Mouse (Mus musculus) E14TG2a.4 (cell line): ENCODE data around the gene Ift74.

Experiments
- CTCF ChIP-seq: conservative IDR thresholded peaks from 2 replicates; pipeline ENCODE4 v1.5.1; 2014; ENCODE audit warnings: low read length
- NANOG ChIP-seq: IDR thresholded peaks from 2 replicates; pipeline ENCODE4 v1.6.1; 2014; ENCODE audit warnings: borderline replicate concordance, low read length, mixed read lengths
- POU5F1 ChIP-seq: IDR thresholded peaks from 2 replicates; pipeline ENCODE4 v1.6.1; 2014; ENCODE audit warnings: low read length, borderline replicate concordance

DNA sequence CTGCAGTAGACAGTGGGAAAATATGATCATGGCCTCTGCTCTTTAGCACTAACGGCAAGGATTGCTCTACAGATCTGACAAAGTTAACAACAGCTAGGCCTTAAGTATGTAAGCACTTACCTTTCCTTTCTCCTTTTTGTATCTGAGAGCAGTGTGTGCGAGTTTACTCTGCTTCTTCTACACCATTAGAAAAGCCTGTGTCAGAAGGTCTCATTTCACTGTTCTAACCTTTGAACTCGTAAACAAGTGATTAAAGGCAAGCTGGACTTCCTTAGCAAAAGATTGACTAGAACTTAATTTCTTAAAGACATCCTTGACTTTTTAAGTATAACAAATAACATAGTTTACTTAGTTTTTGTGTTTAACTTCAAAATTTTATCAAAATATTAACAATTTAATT lies 35.6 kb downstream of the Ift74 start, which contains the start of gene Lrrc19:
- no peak for TF ChIP-seq CTCF
- no peak for TF ChIP-seq NANOG
- TF ChIP-seq POU5F1 = no peak
